Mouse (Mus musculus) cerebellum, adult 18-20 months (tissue): ENCODE data around the gene Wnt3a.

Source experiments
- DNase-seq, 2 experiments: peaks; one replicate each; pipeline ENCODE4 v3.0.0; 2021

The Wnt3a gene

GRCm38 (mm10) chr11:59262308-59262707 lies 28.2 kb downstream of the Wnt3a start:
- no peak for DNase-seq

GRCm38 (mm10) chr11:59260706-59261493 lies 29.7 kb downstream of the Wnt3a start:
- no peak for DNase-seq

- DNase-seq, result no peak
Measured at GRCm38 (mm10) chr11:59259647-59260046, 30.9 kb downstream of the Wnt3a start.

GRCm38 (mm10) chr11:59248101-59248500 lies 42.5 kb downstream of the Wnt3a start:
- DNase-seq, result no peak

- DNase-seq, result no peak
Measured at GRCm38 (mm10) chr11:59243856-59244255, 46.7 kb downstream of the Wnt3a start.

GRCm38 (mm10) chr11:59241841-59242240 lies 48.7 kb downstream of the Wnt3a start:
- no peak for DNase-seq

- no peak for DNase-seq
Measured at GRCm38 (mm10) chr11:59239796-59240195, 50.8 kb downstream of the Wnt3a start.

- no peak for DNase-seq
Measured at GRCm38 (mm10) chr11:59239428-59239785, 51.1 kb downstream of the Wnt3a start.

GRCm38 (mm10) chr11:59238525-59239427 lies 51.8 kb downstream of the Wnt3a start:
- peak; percentile 84 to 86 for DNase-seq

GRCm38 (mm10) chr11:59232797-59233196 lies 57.8 kb downstream of the Wnt3a start:
- no peak for DNase-seq

GRCm38 (mm10) chr11:59230144-59230760 lies 60.3 kb downstream of the Wnt3a start:
- DNase-seq, result peak; percentile 70 to 73

GRCm38 (mm10) chr11:59228122-59228953 lies 62.2 kb downstream of the Wnt3a start, which contains the start of gene Arf1:
TSS of gene Arf1 (minus strand) at chr11:59228270.
- DNase-seq, result peak; percentile 93 to 99

- no peak for DNase-seq
Measured at GRCm38 (mm10) chr11:59227604-59228121, 62.9 kb downstream of the Wnt3a start.

- DNase-seq, result no peak
Measured at GRCm38 (mm10) chr11:59226787-59227603, 63.6 kb downstream of the Wnt3a start.

- no peak for DNase-seq
Measured at GRCm38 (mm10) chr11:59226251-59226650, 64.3 kb downstream of the Wnt3a start.

GRCm38 (mm10) chr11:59225167-59225566 lies 65.4 kb downstream of the Wnt3a start:
- DNase-seq, result no peak

GRCm38 (mm10) chr11:59224470-59224869 lies 66.1 kb downstream of the Wnt3a start:
- DNase-seq, result no peak

GRCm38 (mm10) chr11:59224025-59224424 lies 66.5 kb downstream of the Wnt3a start:
- no peak for DNase-seq

- DNase-seq, result no peak
Measured at GRCm38 (mm10) chr11:59222306-59222705, 68.2 kb downstream of the Wnt3a start.

GRCm38 (mm10) chr11:59221604-59222003 lies 68.9 kb downstream of the Wnt3a start:
- DNase-seq, result no peak

GRCm38 (mm10) chr11:59219064-59219463 lies 71.5 kb downstream of the Wnt3a start:
- DNase-seq, result no peak
